Mouse (Mus musculus) midbrain, embryonic 14.5 days (tissue): ENCODE measurements at regions not wholly inside any gene's neighbourhood (a gene's known extent, or its start where the extent isn't known, plus 50 kb on each side); places are given as distances from the start of the nearest gene placed in this dataset.
A peak's percentile ranks its signal among the peaks of the same experiment; 100 is the strongest.

Experiments used
- ATAC-seq: fragments of 200-750 bp; cut with Nextera tagmentation; 2 replicates; pipeline ENCODE4 v1.8.0; 2017; ENCODE audit warnings: moderate number of reproducible peaks, moderate library complexity; ENCODE audit not compliant: low FRiP score, low TSS enrichment
- DNase-seq: peaks from one replicate; pipeline ENCODE4 v3.0.0-alpha.2; 2015
- H3K27ac ChIP-seq: fragments of 300-500 bp; sonication (generic); replicated peaks from 2 replicates; pipeline ENCODE4 v1.5.1; 2014; ENCODE audit warnings: mild to moderate bottlenecking, low read depth, low read length, moderate library complexity
- H3K27me3 ChIP-seq: fragments of 300-500 bp; sonication (generic); 2 replicates; pipeline ENCODE4 v1.6.1; 2014; ENCODE audit warnings: low read length, control low read depth, mixed read lengths; ENCODE audit not compliant: control insufficient read depth, insufficient read depth
- H3K36me3 ChIP-seq: fragments of 300-500 bp; sonication (generic); 2 replicates; pipeline ENCODE4 v1.6.1; 2014; ENCODE audit warnings: low read length, control low read depth; ENCODE audit not compliant: control insufficient read depth, insufficient read depth
- H3K4me1 ChIP-seq: fragments of 300-500 bp; sonication (generic); 2 replicates; pipeline ENCODE4 v1.6.1; 2014; ENCODE audit warnings: mild to moderate bottlenecking, antibody characterized with exemption, low read length, control low read depth; ENCODE audit not compliant: control insufficient read depth, insufficient read depth
- H3K4me2 ChIP-seq: fragments of 300-500 bp; sonication (generic); 2 replicates; pipeline ENCODE4 v1.6.1; 2014; ENCODE audit warnings: mild to moderate bottlenecking, low read length, moderate library complexity
- H3K4me3 ChIP-seq: fragments of 300-500 bp; sonication (generic); replicated peaks from 2 replicates; pipeline ENCODE4 v1.5.1; 2014; ENCODE audit warnings: low read depth, low read length
- H3K9ac ChIP-seq: fragments of 300-500 bp; sonication (generic); replicated peaks from 2 replicates; pipeline ENCODE4 v1.6.1; 2014; ENCODE audit warnings: mild to moderate bottlenecking, low read length, moderate library complexity
- H3K9me3 ChIP-seq: fragments of 300-500 bp; sonication (generic); 2 replicates; pipeline ENCODE4 v1.6.1; 2016; ENCODE audit warnings: low read length, control low read depth, mixed read lengths; ENCODE audit not compliant: control insufficient read depth
- WGBS: fragments of 180-500 bp; shearing (Covaris S2); extraction: QIAGEN DNeasy Blood & Tissue Kit; methylation state at CpG from one replicate; pipeline ENCODE4 v1.1.7; 2014; 5-methylcytosine and 5-hydroxymethylcytosine counted together

DNA sequence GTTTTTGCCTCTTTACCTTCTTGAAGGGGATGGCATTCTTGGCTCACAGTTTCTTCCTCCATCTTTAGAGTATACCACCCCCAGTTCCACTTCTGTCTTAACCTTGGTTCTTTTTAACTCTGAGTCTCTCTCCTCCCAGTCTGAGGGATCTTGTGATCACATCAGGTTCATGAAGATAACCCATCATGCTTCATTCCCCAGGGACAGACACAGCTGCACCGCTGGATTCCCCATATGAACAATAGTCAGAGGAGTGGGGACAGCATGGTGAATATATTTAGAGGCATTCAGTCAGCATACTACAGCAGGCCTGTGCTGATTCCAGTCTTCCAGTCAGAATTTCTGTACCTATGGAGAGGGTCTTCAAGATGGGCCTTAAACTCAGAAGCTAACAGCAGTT is 103.1 kb downstream of the Cavin4 start:
- no peak overlapping the region for H3K9ac ChIP-seq
- no peak for DNase-seq
- H3K4me1 ChIP-seq: no peaks in the 10 kb centered on the region
- H3K4me3 ChIP-seq: no peak overlapping the region
- no peaks in the 10 kb centered on the region for H3K9me3 ChIP-seq
- no peak for ATAC-seq
- H3K27ac ChIP-seq: no peak overlapping the region
- H3K27me3 ChIP-seq: no peaks in the 10 kb centered on the region
- H3K36me3 ChIP-seq: no peaks in the 10 kb centered on the region
- H3K4me2 ChIP-seq: no peak overlapping the region
- WGBS: 90% methylated on average over 1 of the region's 1 CpGs

DNA sequence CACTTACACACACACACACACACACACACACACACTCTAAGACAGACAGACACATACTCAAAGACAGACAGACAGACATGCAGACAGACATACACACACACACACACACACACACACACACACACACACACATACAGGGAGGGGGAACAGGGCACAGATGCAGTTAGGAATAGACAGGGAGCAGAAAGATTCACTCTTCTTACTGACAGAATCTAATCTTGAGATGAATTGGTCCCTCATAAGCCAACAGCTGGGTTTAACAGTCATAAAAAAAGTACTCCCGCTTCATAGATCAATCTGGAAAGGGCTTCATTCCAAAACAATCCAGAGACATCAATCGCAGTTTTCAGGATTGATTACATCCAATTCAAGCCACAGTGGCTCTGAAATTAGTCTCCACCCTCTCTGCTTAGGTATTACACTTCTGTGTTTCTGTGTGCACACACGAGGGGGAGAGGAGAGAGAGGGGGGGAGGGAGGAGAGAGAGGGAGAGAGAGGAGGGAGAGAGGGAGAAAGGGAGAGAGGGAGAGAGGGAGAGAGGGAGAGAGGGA is 107.2 kb downstream of the Cavin4 start:
- Histone ChIP-seq H3K4me3 (no peak overlapping the region), H3K4me2 (no peak overlapping the region), H3K27me3 (no peaks in the 10 kb centered on the region), H3K4me1 (no peaks in the 10 kb centered on the region), H3K9me3 (no peaks in the 10 kb centered on the region), H3K27ac (peak overlapping the region; percentile 65), H3K36me3 (no peaks in the 10 kb centered on the region), H3K9ac (no peak overlapping the region)
- ATAC-seq (no peak), DNase-seq (no peak)
- WGBS: 57% methylated on average over 3 of the region's 3 CpGs

DNA sequence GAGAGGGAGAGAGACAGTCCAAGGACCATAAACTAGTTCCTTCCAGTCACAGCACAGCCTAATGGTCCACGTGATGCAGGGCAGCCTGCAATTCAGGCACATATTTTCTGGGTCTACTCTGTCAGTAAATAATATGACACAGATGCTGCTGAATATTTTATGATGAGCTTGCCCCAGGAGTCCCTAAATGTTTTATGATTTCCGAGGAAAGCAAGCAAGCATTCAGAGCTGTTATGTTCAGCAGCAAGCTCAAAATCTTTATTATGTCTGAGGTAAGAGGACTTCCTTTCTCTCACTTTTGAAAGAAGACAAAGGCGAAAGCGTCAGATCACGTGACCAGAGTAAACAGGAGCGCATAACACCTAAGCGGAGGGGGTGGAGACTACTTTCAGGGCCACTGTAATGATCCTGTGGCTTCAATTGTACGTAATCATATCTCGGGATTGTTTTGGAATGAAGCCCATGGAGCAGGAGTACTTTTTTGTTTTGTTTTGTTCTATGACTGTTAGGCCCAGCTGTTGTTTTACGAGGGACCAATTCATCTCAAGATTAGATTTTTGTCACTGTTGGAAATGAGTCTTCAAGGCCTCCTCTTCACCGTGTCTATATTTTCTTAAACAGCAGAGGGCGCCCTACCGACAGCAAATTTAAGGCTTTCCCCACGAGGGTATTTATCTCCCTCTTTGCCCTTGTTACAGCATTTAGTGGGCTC is 107.8 kb downstream of the Cavin4 start:
- no peaks in the 10 kb centered on the region for H3K9me3 ChIP-seq
- peak overlapping the region; percentile 18; the same call in 1 of the 2 replicates for H3K4me2 ChIP-seq
- H3K4me3 ChIP-seq: no peak overlapping the region
- H3K27me3 ChIP-seq: no peaks in the 10 kb centered on the region
- H3K4me1 ChIP-seq: no peaks in the 10 kb centered on the region
- no peaks in the 10 kb centered on the region for H3K36me3 ChIP-seq
- no peak overlapping the region for H3K9ac ChIP-seq
- DNase-seq: peak; percentile 81
- 40% methylated on average over 14 of the region's 14 CpGs for WGBS
- H3K27ac ChIP-seq: peak overlapping the region; percentile 65
- ATAC-seq: peak; percentile 88

DNA sequence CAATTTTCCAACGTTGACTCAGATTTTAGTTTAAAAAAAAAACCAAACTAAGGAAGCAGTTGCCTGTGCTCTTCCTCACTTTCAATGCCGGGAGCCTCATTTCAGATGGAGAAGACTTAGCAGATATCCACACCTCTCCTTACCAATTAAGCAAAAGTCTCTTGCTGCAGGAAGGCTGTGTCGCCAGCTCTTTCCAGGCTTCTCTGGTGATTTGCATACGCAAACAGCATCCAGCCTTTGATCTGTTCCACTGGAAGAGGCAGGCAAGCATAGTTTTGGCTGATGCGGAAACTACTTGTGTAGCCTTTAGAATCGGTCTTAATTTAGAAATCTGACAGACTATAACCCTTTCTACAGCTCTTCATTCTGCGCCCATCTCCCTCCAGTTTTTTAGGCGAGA is 108.5 kb downstream of the Cavin4 start:
- ATAC-seq: no peak
- Histone ChIP-seq H3K4me3 (no peak overlapping the region), H3K4me1 (no peaks in the 10 kb centered on the region), H3K27ac (0 out of 2 replicates have a peak overlapping the region, but pooled peaks have one; percentile 65), H3K9me3 (no peaks in the 10 kb centered on the region), H3K9ac (no peak overlapping the region), H3K36me3 (no peaks in the 10 kb centered on the region), H3K27me3 (no peaks in the 10 kb centered on the region), H3K4me2 (no peak overlapping the region)
- DNase-seq: peak; percentile 44
- WGBS: 59% methylated on average over 8 of the region's 8 CpGs

DNA sequence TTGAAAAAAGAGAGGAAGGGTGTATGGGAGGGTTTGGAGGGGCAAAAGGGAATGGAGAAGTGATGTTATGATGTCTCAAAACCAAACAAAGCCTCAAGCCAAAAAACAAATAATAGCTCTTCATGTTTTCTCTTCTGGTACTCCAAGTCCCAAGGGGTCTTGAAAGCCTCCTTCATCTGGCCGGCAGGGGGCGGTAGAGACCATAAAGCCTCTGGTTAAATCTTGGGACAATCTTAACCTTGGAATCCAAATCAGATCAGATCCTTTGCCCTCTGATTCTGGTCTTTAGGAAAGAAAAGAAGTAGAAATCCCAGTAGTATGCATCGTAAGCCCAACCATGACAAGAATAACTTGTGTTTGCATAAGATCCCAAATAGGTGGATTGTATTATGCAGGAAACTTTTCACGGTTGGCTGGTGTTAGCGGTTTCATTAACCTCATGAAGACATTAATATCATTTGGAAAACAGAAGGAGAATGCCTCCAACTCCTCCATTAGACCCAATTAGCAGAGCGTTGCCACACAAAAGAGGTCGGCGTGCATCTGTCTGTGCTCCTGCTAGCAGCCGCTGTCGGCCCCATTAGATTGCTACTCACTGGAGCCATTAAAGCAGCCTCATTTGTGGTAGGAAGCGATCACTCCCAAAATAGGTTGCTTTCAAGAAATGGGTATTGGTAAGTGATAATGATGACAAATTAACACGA is 116.0 kb downstream of the Cavin4 start:
- peak; percentile 87 for DNase-seq

DNA sequence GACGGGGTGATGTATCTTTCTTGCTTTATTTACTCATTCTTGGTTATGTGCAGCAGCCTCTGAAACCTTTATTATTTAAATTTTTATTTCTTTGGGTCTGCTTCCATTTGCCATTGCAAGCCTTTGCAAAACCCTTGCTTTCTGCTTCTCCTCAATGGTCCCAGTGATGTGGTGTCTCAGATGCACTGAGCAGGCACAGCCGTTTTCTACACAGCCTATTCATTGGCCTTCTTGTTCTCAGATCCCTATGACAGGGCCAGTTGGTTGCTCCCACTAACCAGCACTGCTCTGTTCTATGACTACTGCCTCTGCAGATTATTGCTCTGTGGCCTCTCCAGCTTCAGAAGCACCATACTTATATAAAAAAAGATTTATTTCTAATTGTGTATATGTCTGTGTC is 116.6 kb downstream of the Cavin4 start:
- Histone ChIP-seq H3K4me1 (no peaks in the 10 kb centered on the region), H3K9ac (no peak overlapping the region), H3K9me3 (no peaks in the 10 kb centered on the region), H3K4me2 (no peak overlapping the region), H3K4me3 (no peak overlapping the region), H3K27me3 (no peaks in the 10 kb centered on the region), H3K36me3 (no peaks in the 10 kb centered on the region), H3K27ac (no peak overlapping the region)
- DNase-seq (no peak), ATAC-seq (no peak)
- 88% methylated on average over 2 of the region's 2 CpGs for WGBS

More for the DNA sequence above, 116.0 kb downstream of the Cavin4 start:
- no peak for ATAC-seq
- no peaks in the 10 kb centered on the region for H3K36me3 ChIP-seq
- H3K9me3 ChIP-seq: no peaks in the 10 kb centered on the region
- no peak overlapping the region for H3K27ac ChIP-seq
- WGBS: 60% methylated on average over 12 of the region's 12 CpGs
- H3K4me3 ChIP-seq: no peak overlapping the region
- no peaks in the 10 kb centered on the region for H3K4me1 ChIP-seq
- no peaks in the 10 kb centered on the region for H3K27me3 ChIP-seq
- no peak overlapping the region for H3K4me2 ChIP-seq
- no peak overlapping the region for H3K9ac ChIP-seq

DNA sequence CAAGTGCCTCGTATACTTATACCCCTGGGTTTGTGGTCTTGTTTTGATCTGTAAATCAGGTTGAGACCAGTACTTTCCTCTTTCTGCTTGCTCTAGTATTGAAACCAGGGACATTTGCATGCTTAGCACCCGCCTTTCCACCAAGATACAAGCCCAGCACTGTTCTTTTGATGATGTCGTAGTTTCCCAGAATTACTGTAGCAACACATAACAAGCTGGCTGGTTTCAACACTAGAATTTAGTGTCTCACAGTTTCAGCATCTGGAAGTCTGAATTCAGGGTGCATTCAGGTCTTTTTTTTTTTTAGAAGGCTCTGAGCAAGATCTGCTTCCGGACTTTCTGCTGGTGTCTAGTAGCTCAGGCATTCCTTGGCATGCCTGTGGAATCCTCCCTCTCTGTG is 117.8 kb downstream of the Cavin4 start:
- Histone ChIP-seq H3K36me3 (no peaks in the 10 kb centered on the region), H3K4me2 (no peak overlapping the region), H3K4me3 (no peak overlapping the region), H3K9me3 (no peaks in the 10 kb centered on the region), H3K9ac (no peak overlapping the region), H3K4me1 (no peaks in the 10 kb centered on the region), H3K27ac (no peak overlapping the region), H3K27me3 (no peaks in the 10 kb centered on the region)
- no peak for ATAC-seq
- DNase-seq: no peak
- 80% methylated on average over 4 of the region's 4 CpGs for WGBS

DNA sequence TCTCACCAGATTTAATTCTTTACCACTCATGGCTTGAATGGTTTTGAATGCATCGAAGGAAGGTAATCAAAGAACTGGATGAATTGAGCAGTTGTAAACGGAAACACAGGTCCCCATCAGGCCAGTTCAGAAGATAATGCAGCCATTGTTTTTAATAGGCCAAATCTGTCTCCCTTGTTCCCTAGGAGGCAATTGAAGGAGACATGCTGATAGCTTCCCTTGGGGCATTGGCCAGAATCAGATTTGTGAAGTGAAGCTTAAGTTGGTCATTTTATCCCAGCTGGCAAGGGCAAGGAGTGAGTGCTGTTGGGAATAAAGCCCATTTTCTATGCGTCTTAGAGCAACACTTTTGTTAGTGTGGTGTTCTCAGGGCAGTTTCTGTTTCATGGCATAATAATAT is 119.4 kb downstream of the Cavin4 start:
- Histone ChIP-seq H3K9me3 (no peaks in the 10 kb centered on the region), H3K27ac (no peak overlapping the region), H3K36me3 (no peaks in the 10 kb centered on the region), H3K27me3 (no peaks in the 10 kb centered on the region), H3K9ac (no peak overlapping the region), H3K4me3 (no peak overlapping the region), H3K4me2 (no peak overlapping the region), H3K4me1 (no peaks in the 10 kb centered on the region)
- WGBS: 32% methylated on average over 3 of the region's 3 CpGs
- DNase-seq (no peak), ATAC-seq (no peak)

DNA sequence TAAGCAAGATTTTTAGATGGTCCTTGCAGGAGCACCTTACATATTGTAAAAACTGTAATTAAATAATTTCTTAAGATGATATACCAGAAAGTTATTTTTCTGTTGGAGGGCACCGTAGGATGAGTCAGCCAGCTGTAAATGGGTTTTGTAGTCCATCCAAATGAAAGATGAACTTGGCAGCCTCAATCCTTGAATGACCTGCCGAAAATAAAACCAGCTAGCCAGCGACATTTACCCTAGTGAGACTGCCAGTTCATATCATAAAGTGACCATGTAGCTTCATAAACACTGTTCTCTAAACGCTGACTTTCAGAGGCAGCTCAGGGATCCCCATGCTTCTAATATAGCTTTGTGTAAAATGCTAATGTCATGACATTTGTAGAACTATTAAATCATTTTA is 127.8 kb downstream of the Cavin4 start:
- H3K9ac ChIP-seq: no peak overlapping the region
- no peaks in the 10 kb centered on the region for H3K9me3 ChIP-seq
- H3K27me3 ChIP-seq: no peaks in the 10 kb centered on the region
- no peak for ATAC-seq
- no peaks in the 10 kb centered on the region for H3K36me3 ChIP-seq
- no peak overlapping the region for H3K27ac ChIP-seq
- WGBS: 93% methylated on average over 4 of the region's 4 CpGs
- H3K4me2 ChIP-seq: no peak overlapping the region
- no peak for DNase-seq
- H3K4me3 ChIP-seq: no peak overlapping the region
- H3K4me1 ChIP-seq: no peaks in the 10 kb centered on the region
